Mouse (Mus musculus) forebrain, embryonic 10.5 days (tissue): Measurements from ENCODE around the gene Ubl4b. TPM values are rescaled to one million over a fixed set of nuclear protein-coding genes. Genes with fewer than 3 reads are reported as not detected.

Experiments
- DNase-seq: peaks from one replicate; pipeline ENCODE4 v3.0.0-alpha.2; 2017; ENCODE audit warnings: low spot score; ENCODE audit errors: extremely low spot score
- H3K27ac ChIP-seq: fragments of 300-500 bp; sonication (generic); 2 replicates; pipeline ENCODE4 v1.5.1; 2016; ENCODE audit warnings: mild to moderate bottlenecking
- H3K27me3 ChIP-seq: fragments of 300-500 bp; sonication (generic); 2 replicates; pipeline ENCODE4 v1.6.1; 2016; ENCODE audit warnings: mild to moderate bottlenecking; ENCODE audit not compliant: poor library complexity, severe bottlenecking
- H3K36me3 ChIP-seq: fragments of 300-500 bp; sonication (generic); replicated peaks from 2 replicates; pipeline ENCODE4 v1.6.1; 2016; ENCODE audit warnings: mild to moderate bottlenecking, moderate library complexity
- H3K4me1 ChIP-seq: fragments of 300-500 bp; sonication (generic); 2 replicates; pipeline ENCODE4 v1.6.1; 2016
- H3K4me3 ChIP-seq: fragments of 300-500 bp; sonication (generic); 2 replicates; pipeline ENCODE4 v1.5.1; 2016; ENCODE audit warnings: mild to moderate bottlenecking, moderate library complexity
- H3K9me3 ChIP-seq: fragments of 300-500 bp; sonication (generic); 2 replicates; pipeline ENCODE4 v1.6.1; 2016; ENCODE audit warnings: mild to moderate bottlenecking, moderate library complexity
- WGBS: fragments of 180-500 bp; shearing (Covaris S2); methylation state at CpG from one replicate; pipeline ENCODE4 v1.1.7; 2016; 5-methylcytosine and 5-hydroxymethylcytosine counted together
- polyA plus RNA-seq: library from polyadenylated mRNA; unstranded; fragments of >200 nt; fragmentation: Nextera tagmentation; extraction: Ambion mirVana; gene quantifications from 2 replicates; pipeline ENCODE4 v1.2.1, GENCODE M21; 2016

Ubl4b gene
- 0.46 and 0.54 TPM in 2 replicates for polyA plus RNA-seq

DNA sequence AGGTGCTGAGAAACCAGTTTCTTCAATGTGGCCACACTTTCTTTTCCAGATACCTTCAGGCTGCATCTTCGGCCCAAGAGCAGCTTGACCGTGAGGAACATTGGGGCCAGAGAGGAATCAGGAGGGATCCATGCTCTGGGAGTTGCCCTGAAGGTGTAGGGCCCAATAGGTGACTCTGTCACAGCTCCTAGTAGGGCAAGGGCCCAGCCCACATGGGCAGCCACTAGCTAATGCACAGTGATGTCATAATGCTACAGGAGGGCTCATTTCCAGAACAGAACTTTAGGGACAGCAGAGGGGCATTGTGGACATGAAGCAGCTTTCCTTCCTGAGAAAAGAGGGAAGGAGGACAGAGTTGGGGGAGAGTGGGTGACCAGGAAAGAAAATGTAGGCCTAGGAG, at the start of gene Ubl4b:
TSS of gene Ubl4b (minus strand) at position 232 of the 400 bp plus-strand sequence.
- Histone ChIP-seq H3K27ac (no peak within 1 kb of the TSS), H3K9me3 (no peaks in the 10 kb centered on the region), H3K36me3 (no peaks in the 10 kb centered on the region), H3K4me1 (peaks cover 14% of the 10 kb centered on the region), H3K4me3 (no peak within 1 kb of the TSS), H3K27me3 (peaks cover 16% of the 10 kb centered on the region; the same call in 1 of the 2 replicates)
- DNase-seq, result no peak
- 90% methylated on average over 2 of the region's 2 CpGs for WGBS

GRCm38 (mm10) chr3:107600127-107600526, 45.3 kb upstream of the Ubl4b start:
- Histone ChIP-seq H3K4me1 (peaks cover 53% of the 10 kb centered on the region), H3K27me3 (peaks cover 83% of the 10 kb centered on the region), H3K27ac (no peak overlapping the region), H3K4me3 (no peak overlapping the region), H3K36me3 (peaks cover 16% of the 10 kb centered on the region), H3K9me3 (no peaks in the 10 kb centered on the region)
- DNase-seq, result no peak
- WGBS, result 31% methylated on average over 6 of the region's 6 CpGs

- peak overlapping the region; percentile 89 for H3K27ac ChIP-seq
- peaks cover 90% of the 10 kb centered on the region for H3K27me3 ChIP-seq
- peaks cover 63% of the 10 kb centered on the region for H3K4me1 ChIP-seq
- H3K36me3 ChIP-seq, result peaks cover 11% of the 10 kb centered on the region
- DNase-seq, result no peak
- H3K4me3 ChIP-seq, result peak overlapping the region; percentile 61
- H3K9me3 ChIP-seq, result no peaks in the 10 kb centered on the region
- 2% methylated on average over 22 of the region's 22 CpGs for WGBS
Observed at GRCm38 (mm10) chr3:107597586-107598389, 42.9 kb upstream of the Ubl4b start.

DNA sequence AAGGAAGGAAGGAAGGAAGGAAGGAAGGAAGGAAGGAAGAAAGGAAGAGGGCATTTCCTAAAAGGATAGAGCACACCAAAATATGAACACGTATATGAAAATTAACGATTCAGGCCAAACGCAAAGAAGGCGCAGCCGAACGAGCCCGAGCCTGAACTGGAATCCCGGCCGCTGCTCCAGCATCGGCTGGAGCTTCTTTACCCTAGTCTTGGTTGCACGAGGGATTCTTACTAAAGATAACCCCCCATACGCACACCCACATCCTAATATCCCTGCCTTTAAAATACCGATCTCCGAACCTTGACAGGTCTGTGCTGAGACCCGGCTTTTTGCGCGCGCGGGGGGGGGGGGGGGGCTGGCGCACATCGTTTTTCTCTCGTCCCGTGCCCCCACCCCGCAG, 42.3 kb upstream of the Ubl4b start:
- peaks cover 63% of the 10 kb centered on the region for H3K4me1 ChIP-seq
- H3K4me3 ChIP-seq, result peak overlapping the region; percentile 61
- WGBS, result 2% methylated on average over 24 of the region's 24 CpGs

GRCm38 (mm10) chr3:107596559-107596958, 41.7 kb upstream of the Ubl4b start:
- under 1% methylated on average over 26 of the region's 26 CpGs for WGBS
- H3K4me1 ChIP-seq, result peaks cover 63% of the 10 kb centered on the region
- peak overlapping the region; percentile 89 for H3K27ac ChIP-seq

More for the DNA sequence above, 42.3 kb upstream of the Ubl4b start:
- H3K27me3 ChIP-seq, result peaks cover 97% of the 10 kb centered on the region
- peak overlapping the region; percentile 89 for H3K27ac ChIP-seq
- DNase-seq, result no peak
- H3K9me3 ChIP-seq, result no peaks in the 10 kb centered on the region
- H3K36me3 ChIP-seq, result peaks cover 11% of the 10 kb centered on the region

GRCm38 (mm10) chr3:107595938-107596461, 41.1 kb upstream of the Ubl4b start:
- Histone ChIP-seq H3K36me3 (peaks cover 6% of the 10 kb centered on the region), H3K4me1 (peaks cover 63% of the 10 kb centered on the region), H3K9me3 (no peaks in the 10 kb centered on the region), H3K27ac (peak overlapping the region; percentile 89), H3K4me3 (peak overlapping the region; percentile 61), H3K27me3 (peaks cover 99% of the 10 kb centered on the region)
- DNase-seq, result peak; percentile 65
- under 1% methylated on average over 34 of the region's 34 CpGs for WGBS

More at GRCm38 (mm10) chr3:107596559-107596958, 41.7 kb upstream of the Ubl4b start:
- Histone ChIP-seq H3K4me3 (peak overlapping the region; percentile 61), H3K9me3 (no peaks in the 10 kb centered on the region), H3K27me3 (peaks cover 99% of the 10 kb centered on the region), H3K36me3 (peaks cover 11% of the 10 kb centered on the region)
- no peak for DNase-seq

DNA sequence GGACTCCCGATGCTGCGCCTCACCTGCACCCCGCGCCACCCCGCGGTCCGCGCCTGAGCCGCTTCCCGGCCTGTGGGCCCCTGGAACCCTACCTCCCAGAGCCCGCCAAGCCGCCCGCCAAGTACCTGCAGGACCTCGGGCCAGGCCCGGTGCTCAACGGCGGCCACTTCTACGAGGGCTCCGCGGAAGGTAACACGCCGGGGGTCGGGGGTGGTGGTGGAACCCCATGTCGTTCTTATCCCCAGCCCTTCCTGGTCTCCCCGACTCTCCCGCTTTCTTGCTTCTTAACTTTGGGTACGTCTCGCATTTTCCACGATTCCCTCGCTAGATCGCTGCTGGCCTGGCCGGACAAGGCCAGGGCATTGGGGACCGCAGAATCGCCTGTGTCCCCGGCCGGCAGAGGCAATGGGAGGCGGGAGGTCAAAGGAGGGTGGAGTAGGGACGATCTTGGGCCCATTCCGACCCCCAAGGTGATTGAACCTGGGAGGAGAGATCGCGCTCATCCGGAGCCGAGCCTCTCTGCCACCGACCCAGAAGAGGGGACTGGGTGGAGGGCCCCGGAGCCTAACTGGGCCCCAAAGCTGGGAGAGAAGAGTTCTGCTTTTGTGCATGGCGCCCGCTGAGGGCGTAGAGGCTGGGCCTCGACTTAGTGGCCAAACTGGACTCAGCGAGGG, 40.5 kb upstream of the Ubl4b start:
- peaks cover 63% of the 10 kb centered on the region for H3K4me1 ChIP-seq
- under 1% methylated on average over 50 of the region's 50 CpGs for WGBS
- peak; percentile 59 for DNase-seq
- H3K4me3 ChIP-seq, result peak overlapping the region; percentile 61
- 0 out of 2 replicates have a peak, but pooled peaks cover 1% of the 10 kb centered on the region for H3K36me3 ChIP-seq
- H3K27me3 ChIP-seq, result peaks cover 96% of the 10 kb centered on the region
- H3K9me3 ChIP-seq, result no peaks in the 10 kb centered on the region
- H3K27ac ChIP-seq, result peak overlapping the region; percentile 89

DNA sequence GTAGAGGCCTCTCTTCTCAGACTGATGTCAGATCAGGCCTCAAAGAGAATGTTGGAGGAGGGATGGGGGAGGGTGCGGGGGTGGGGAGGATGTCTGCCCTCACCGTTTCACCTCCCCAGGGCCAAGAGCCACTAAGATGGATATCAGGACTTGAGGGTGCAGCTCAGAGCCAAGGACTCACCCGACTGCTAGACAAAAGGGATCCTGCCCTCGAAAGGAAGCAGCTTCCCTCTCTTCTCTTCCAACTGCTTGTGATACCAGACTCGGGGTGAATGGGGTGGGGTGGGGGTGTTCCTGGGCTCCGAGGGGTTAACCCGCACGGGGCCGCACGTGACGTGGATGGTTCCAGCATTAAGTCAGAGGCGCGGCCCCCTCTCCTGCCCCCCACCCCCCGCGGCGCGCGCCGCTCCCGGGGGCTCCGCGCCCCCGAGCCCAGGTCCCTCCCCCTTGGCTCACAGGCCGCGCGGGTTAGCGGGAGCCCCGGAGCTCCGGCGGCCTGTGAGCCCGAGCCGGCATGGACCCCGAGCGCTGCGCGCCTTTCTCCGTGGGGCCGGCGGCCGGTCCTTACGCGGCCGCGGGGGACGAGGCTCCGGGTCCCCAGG, 39.9 kb upstream of the Ubl4b start, which contains the start of gene Alx3:
TSS of gene Alx3 (plus strand) at position 370 of the 602 bp plus-strand sequence.
- H3K36me3 ChIP-seq, result no peaks in the 10 kb centered on the region
- under 1% methylated on average over 45 of the region's 46 CpGs for WGBS
- peaks cover 96% of the 10 kb centered on the region for H3K27me3 ChIP-seq
- peak within 1 kb of the TSS; percentile 61 for H3K4me3 ChIP-seq
- peak; percentile 40 for DNase-seq
- no peaks in the 10 kb centered on the region for H3K9me3 ChIP-seq
- peak within 1 kb of the TSS; percentile 89 for H3K27ac ChIP-seq
- H3K4me1 ChIP-seq, result peaks cover 63% of the 10 kb centered on the region

DNA sequence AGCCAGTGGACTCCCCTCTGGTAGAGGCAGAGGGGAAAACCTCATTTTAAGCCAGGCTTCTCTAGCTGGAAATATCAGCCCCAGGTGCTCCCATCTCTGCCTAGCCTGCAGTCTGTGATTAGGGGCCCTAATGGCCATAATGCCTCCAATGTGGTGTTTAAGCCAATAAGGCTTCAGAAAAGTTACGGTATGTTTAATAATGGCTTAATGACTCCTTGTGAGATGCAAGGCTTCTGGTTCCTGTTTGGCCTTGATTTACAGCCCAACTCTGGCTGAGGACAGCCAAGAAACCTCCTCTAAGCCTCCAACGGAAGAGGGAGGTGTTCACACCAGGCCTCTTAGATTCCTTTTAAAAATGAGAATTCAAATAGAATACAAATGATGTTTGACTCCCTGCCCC, 38.8 kb upstream of the Ubl4b start:
- no peak for DNase-seq
- Histone ChIP-seq H3K4me3 (peak overlapping the region; percentile 61; the same call in 1 of the 2 replicates), H3K27ac (no peak overlapping the region; the same call in 1 of the 2 replicates), H3K36me3 (no peaks in the 10 kb centered on the region), H3K4me1 (peaks cover 59% of the 10 kb centered on the region), H3K9me3 (no peaks in the 10 kb centered on the region), H3K27me3 (peaks cover 96% of the 10 kb centered on the region)
- 49% methylated on average over 2 of the region's 2 CpGs for WGBS

GRCm38 (mm10) chr3:107591612-107592011, 36.7 kb upstream of the Ubl4b start:
- Histone ChIP-seq H3K36me3 (no peaks in the 10 kb centered on the region), H3K27me3 (peaks cover 96% of the 10 kb centered on the region), H3K4me1 (peaks cover 40% of the 10 kb centered on the region), H3K9me3 (no peaks in the 10 kb centered on the region), H3K27ac (no peak overlapping the region), H3K4me3 (no peak overlapping the region)
- 65% methylated on average over 1 of the region's 1 CpGs for WGBS
- DNase-seq, result no peak

- WGBS, result 77% methylated on average over 6 of the region's 6 CpGs
- H3K27ac ChIP-seq, result 0 out of 2 replicates have a peak overlapping the region, but pooled peaks have one; percentile 6
Observed at GRCm38 (mm10) chr3:107586504-107586903, 31.6 kb upstream of the Ubl4b start.

GRCm38 (mm10) chr3:107583893-107584292, 29.0 kb upstream of the Ubl4b start:
- H3K36me3 ChIP-seq, result no peaks in the 10 kb centered on the region
- H3K27ac ChIP-seq, result peak overlapping the region; percentile 84
- peak overlapping the region; percentile 49; the same call in 1 of the 2 replicates for H3K4me3 ChIP-seq
- WGBS, result 3% methylated on average over 1 of the region's 1 CpGs
- DNase-seq, result no peak
- no peaks in the 10 kb centered on the region for H3K9me3 ChIP-seq
- H3K4me1 ChIP-seq, result peaks cover 50% of the 10 kb centered on the region
- peaks cover 100% of the 10 kb centered on the region for H3K27me3 ChIP-seq

More at GRCm38 (mm10) chr3:107586504-107586903, 31.6 kb upstream of the Ubl4b start:
- Histone ChIP-seq H3K9me3 (no peaks in the 10 kb centered on the region), H3K27me3 (peaks cover 96% of the 10 kb centered on the region), H3K36me3 (no peaks in the 10 kb centered on the region), H3K4me3 (no peak overlapping the region), H3K4me1 (peaks cover 46% of the 10 kb centered on the region)
- DNase-seq, result no peak
